In the genomic region with DNA sequence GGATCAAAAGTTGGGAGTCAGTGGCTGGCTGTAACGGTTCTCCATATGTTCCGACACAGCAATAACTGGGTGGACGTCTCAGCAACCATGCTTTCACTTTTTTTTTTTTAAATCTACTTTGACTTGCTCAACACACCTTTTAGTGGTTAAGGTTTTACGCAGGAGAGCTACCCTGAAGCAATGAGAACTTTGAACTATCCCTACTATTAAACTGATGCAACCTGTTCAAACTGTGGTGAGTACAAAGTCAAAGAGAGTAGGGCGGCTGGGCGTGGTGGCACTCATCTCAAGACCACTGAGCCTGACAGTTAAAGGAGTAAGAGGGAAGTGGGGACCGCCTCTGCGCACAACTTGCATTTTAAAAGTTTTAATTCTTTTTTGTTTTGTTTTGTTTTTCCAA, we compare ENCODE assay signal across 19 mouse cellular contexts. TPM values are rescaled to one million over a fixed set of nuclear protein-coding genes. Genes with fewer than 3 reads are reported as not detected.
DNase-seq lines count a peak whose midpoint lies in the region; ATAC-seq and TF ChIP-seq lines count a peak whose summit lies in the region.
"Had no signal": no experiment of that assay in that cellular context is flagged by ENCODE, and none has a peak within 500 bp of the region (broad histone marks: within the 10 kb centered on the region; RNA-seq: fewer than 3 reads in every experiment).

No protein-coding gene starts in this region.

- no peak overlapping the region for H3K27ac ChIP-seq in stomach, embryonic 15.5 days
- H3K27ac ChIP-seq in stomach, postnatal 0 days (replicated peaks), result no peak overlapping the region
- no peak overlapping the region for H3K27ac ChIP-seq in kidney, postnatal 0 days
- H3K27ac ChIP-seq in liver, embryonic 11.5 days (ENCODE audit: low read depth, low read length), result peak overlapping the region; percentile 59; the same call in 1 of the 2 replicates
- H3K27ac ChIP-seq: embryonic facial prominence, embryonic 13.5 days; forebrain, embryonic 10.5 days; heart, embryonic 13.5 days; hindbrain, postnatal 0 days; left cerebral cortex, adult 2 months; lung, embryonic 15.5 days had no signal

- no peak overlapping the region for H3K4me2 ChIP-seq in stomach, embryonic 15.5 days
- no peak overlapping the region for H3K4me2 ChIP-seq in stomach, postnatal 0 days (replicated peaks; ENCODE audit: low read depth)
- H3K4me2 ChIP-seq in kidney, postnatal 0 days (ENCODE audit: low read length), result no peak overlapping the region
- peak overlapping the region; percentile 14; the same call in 1 of the 2 replicates for H3K4me2 ChIP-seq in liver, embryonic 11.5 days
- H3K4me2 ChIP-seq: embryonic facial prominence, embryonic 13.5 days; heart, embryonic 13.5 days; lung, embryonic 15.5 days had no signal

- WGBS in stomach, embryonic 15.5 days, result 88% methylated on average over 8 of the region's 8 CpGs
- WGBS in stomach, postnatal 0 days, result 87% methylated on average over 8 of the region's 8 CpGs
- WGBS in kidney, postnatal 0 days, result 92% methylated on average over 8 of the region's 8 CpGs
- WGBS in liver, embryonic 11.5 days, result 82% methylated on average over 8 of the region's 8 CpGs

- TF ChIP-seq CTCF in stomach, postnatal 0 days (IDR thresholded peaks at IDR 0.05; ENCODE audit: low read depth), result no peak
- TF ChIP-seq CTCF in kidney, postnatal 0 days (IDR thresholded peaks at IDR 0.05; ENCODE audit: low read depth), result no peak

- H3K4me3 ChIP-seq in stomach, embryonic 15.5 days (replicated peaks), result no peak overlapping the region
- H3K4me3 ChIP-seq in stomach, postnatal 0 days (ENCODE audit: low read depth, low read length), result no peak overlapping the region
- no peak overlapping the region for H3K4me3 ChIP-seq in kidney, postnatal 0 days (replicated peaks; ENCODE audit: low read depth, low read length)
- H3K4me3 ChIP-seq in liver, embryonic 11.5 days (ENCODE audit: low read depth, low read length), result no peak overlapping the region
- H3K4me3 ChIP-seq: embryonic facial prominence, embryonic 13.5 days; forebrain, embryonic 10.5 days; heart, embryonic 13.5 days; left cerebral cortex, adult 2 months; lung, embryonic 15.5 days had no signal

- no peak overlapping the region for H3K9ac ChIP-seq in stomach, embryonic 15.5 days
- no peak overlapping the region for H3K9ac ChIP-seq in stomach, postnatal 0 days (ENCODE audit: low read length)
- no peak overlapping the region for H3K9ac ChIP-seq in kidney, postnatal 0 days (ENCODE audit: low read depth, low read length)
- no peak overlapping the region for H3K9ac ChIP-seq in liver, embryonic 11.5 days (ENCODE audit: low read depth, low read length)
- H3K9ac ChIP-seq: embryonic facial prominence, embryonic 13.5 days; heart, embryonic 13.5 days; lung, embryonic 15.5 days had no signal

- H3K27me3 ChIP-seq in stomach, embryonic 15.5 days (replicated peaks), result no peaks in the 10 kb centered on the region
- H3K27me3 ChIP-seq in stomach, postnatal 0 days (ENCODE audit: control insufficient read depth, insufficient read depth, low read length), result no peaks in the 10 kb centered on the region
- no peaks in the 10 kb centered on the region for H3K27me3 ChIP-seq in kidney, postnatal 0 days (ENCODE audit: insufficient read depth, low read length)
- no peaks in the 10 kb centered on the region for H3K27me3 ChIP-seq in liver, embryonic 11.5 days (replicated peaks; ENCODE audit: control insufficient read depth, insufficient read depth, low read length)
- H3K27me3 ChIP-seq: embryonic facial prominence, embryonic 13.5 days; heart, embryonic 13.5 days; lung, embryonic 15.5 days had no signal

- H3K4me1 ChIP-seq in stomach, embryonic 15.5 days, result no peaks in the 10 kb centered on the region
- H3K4me1 ChIP-seq in stomach, postnatal 0 days (replicated peaks; ENCODE audit: control insufficient read depth, insufficient read depth), result no peaks in the 10 kb centered on the region
- H3K4me1 ChIP-seq in kidney, postnatal 0 days (replicated peaks; ENCODE audit: insufficient read depth, low read length), result no peaks in the 10 kb centered on the region
- no peaks in the 10 kb centered on the region; the same call in 1 of the 2 replicates for H3K4me1 ChIP-seq in liver, embryonic 11.5 days (replicated peaks; ENCODE audit: control insufficient read depth, insufficient read depth, low read length)
- H3K4me1 ChIP-seq: forebrain, embryonic 10.5 days; heart, embryonic 13.5 days; lung, embryonic 15.5 days had no signal

- no peaks in the 10 kb centered on the region for H3K9me3 ChIP-seq in stomach, embryonic 15.5 days
- no peaks in the 10 kb centered on the region for H3K9me3 ChIP-seq in stomach, postnatal 0 days (ENCODE audit: control insufficient read depth, low read length)
- no peaks in the 10 kb centered on the region for H3K9me3 ChIP-seq in kidney, postnatal 0 days (replicated peaks; ENCODE audit: low read length)
- H3K9me3 ChIP-seq in liver, embryonic 11.5 days (ENCODE audit: control insufficient read depth, low read length), result no peaks in the 10 kb centered on the region
- H3K9me3 ChIP-seq: embryonic facial prominence, embryonic 13.5 days; forebrain, embryonic 10.5 days; heart, embryonic 13.5 days; lung, embryonic 15.5 days had no signal

- no peak for DNase-seq in stomach, postnatal 0 days (ENCODE audit: low spot score)
- peak; percentile 13 for DNase-seq in kidney, postnatal 0 days (ENCODE audit: low spot score)
- no peak for DNase-seq in liver, embryonic 11.5 days (ENCODE audit: low spot score)
- peak; percentile 74 for DNase-seq in yolk sac, embryonic 10.5 days (ENCODE audit: low spot score)
- DNase-seq in cerebellum, postnatal 14 days, result no peak
- DNase-seq: cerebellum, adult 8-10 months; heart, postnatal 4 days; retina, postnatal 1 day; right cerebral cortex, postnatal 4 days had no signal

- no peak for TF ChIP-seq EP300 in stomach, postnatal 0 days (optimal IDR thresholded peaks at IDR 0.05)

- peak; percentile 53; the same call in 1 of the 2 replicates for ATAC-seq in stomach, embryonic 15.5 days (ENCODE audit: insufficient read depth, low FRiP score, low read depth)
- no peak for ATAC-seq in stomach, postnatal 0 days (ENCODE audit: low FRiP score, low TSS enrichment)
- ATAC-seq in kidney, postnatal 0 days (replicated peaks; ENCODE audit: low FRiP score, low read depth), result peak; percentile 61; the same call in 1 of the 2 replicates
- ATAC-seq in liver, embryonic 11.5 days (replicated peaks; ENCODE audit: low FRiP score), result peak; percentile 47; the same call in 1 of the 2 replicates
- ATAC-seq in erythroblast, adult 5-6 weeks (replicated peaks; ENCODE audit: low FRiP score, poor library complexity, severe bottlenecking), result no peak
- no peak for ATAC-seq in erythroid progenitor cell, adult 5-6 weeks (replicated peaks; ENCODE audit: low FRiP score, poor library complexity, severe bottlenecking)
- ATAC-seq: hindbrain, postnatal 0 days; midbrain, embryonic 16.5 days had no signal

- H3K36me3 ChIP-seq in stomach, embryonic 15.5 days, result 0 out of 2 replicates have a peak, but pooled peaks cover 13% of the 10 kb centered on the region
- peaks cover 7% of the 10 kb centered on the region for H3K36me3 ChIP-seq in stomach, postnatal 0 days (ENCODE audit: control insufficient read depth, insufficient read depth, low read length)
- H3K36me3 ChIP-seq in kidney, postnatal 0 days (ENCODE audit: insufficient read depth, low read length), result peaks cover 17% of the 10 kb centered on the region
- peaks cover 21% of the 10 kb centered on the region; the same call in 1 of the 2 replicates for H3K36me3 ChIP-seq in liver, embryonic 11.5 days (ENCODE audit: control insufficient read depth, insufficient read depth, low read length)

RNA-seq across cellular contexts. Expression of a gene that starts 7.0 kb away (rescaled TPM):
- 21.4 and 21.6 TPM in 2 replicates for polyA plus RNA-seq in stomach, embryonic 15.5 days (2015; fragmentation: Nextera tagmentation; extraction: Ambion mirVana)
- 13.0 and 13.1 TPM in 2 replicates for polyA plus RNA-seq in stomach, postnatal 0 days (2015; fragmentation: Nextera tagmentation; extraction: Ambion mirVana)
- 23.6 and 27.5 TPM in 2 replicates for polyA plus RNA-seq in kidney, postnatal 0 days (2015; fragmentation: Nextera tagmentation; extraction: Ambion mirVana)
- 22.2 and 27.9 TPM in 2 replicates for polyA plus RNA-seq in liver, embryonic 11.5 days (2014; fragmentation: Nextera tagmentation; extraction: Ambion mirVana)
- 4.8 and 6.7 TPM in 2 replicates for total RNA-seq in erythroblast, adult 5-6 weeks (2015; ENCODE audit: low replicate concordance)
- total RNA-seq in erythroblast, adult 5-6 weeks (2017; ENCODE audit: low replicate concordance), result 10.6 and 12.1 TPM in 2 replicates
- total RNA-seq in erythroid progenitor cell, adult 5-6 weeks (2015; ENCODE audit: low replicate concordance), result 11.2 and 13.0 TPM in 2 replicates
- 14.4 and 15.7 TPM in 2 replicates for total RNA-seq in erythroid progenitor cell, adult 5-6 weeks (2017; ENCODE audit: low replicate concordance)

RNA-seq across cellular contexts. Expression of a gene that starts 31.4 kb away (rescaled TPM):
- 13.3 and 15.8 TPM in 2 replicates for polyA plus RNA-seq in stomach, embryonic 15.5 days (2015; fragmentation: Nextera tagmentation; extraction: Ambion mirVana)
- polyA plus RNA-seq in stomach, postnatal 0 days (2015; fragmentation: Nextera tagmentation; extraction: Ambion mirVana), result 9.9 and 12.8 TPM in 2 replicates
- 15.8 and 19.8 TPM in 2 replicates for polyA plus RNA-seq in kidney, postnatal 0 days (2015; fragmentation: Nextera tagmentation; extraction: Ambion mirVana)
- polyA plus RNA-seq in liver, embryonic 11.5 days (2014; fragmentation: Nextera tagmentation; extraction: Ambion mirVana), result 10.8 and 12.6 TPM in 2 replicates
- total RNA-seq in erythroblast, adult 5-6 weeks (2015; ENCODE audit: low replicate concordance), result 4.6 and 12.9 TPM in 2 replicates
- 5.4 and 12.4 TPM in 2 replicates for total RNA-seq in erythroblast, adult 5-6 weeks (2017; ENCODE audit: low replicate concordance)
- 11.5 and 16.8 TPM in 2 replicates for total RNA-seq in erythroid progenitor cell, adult 5-6 weeks (2015; ENCODE audit: low replicate concordance)
- 31.4 and 31.5 TPM in 2 replicates for total RNA-seq in erythroid progenitor cell, adult 5-6 weeks (2017; ENCODE audit: low replicate concordance)

Comparison
In these comparisons a context has a peak if more than half of its experiments do, and no peak if none do; other contexts are left out.
1. ATAC-seq: peak in stomach, embryonic 15.5 days (single experiment), kidney, postnatal 0 days (single experiment) and liver, embryonic 11.5 days (single experiment); none in stomach, postnatal 0 days (single experiment), erythroblast, adult 5-6 weeks (single experiment) and erythroid progenitor cell, adult 5-6 weeks (single experiment).
2. DNase-seq: peak in kidney, postnatal 0 days (single experiment) and yolk sac, embryonic 10.5 days (single experiment); none in stomach, postnatal 0 days (single experiment), liver, embryonic 11.5 days (single experiment) and cerebellum, postnatal 14 days (0 of 2).